Mouse (Mus musculus): ENCODE measurements around the gene Zkscan6. TPM values are rescaled to one million over a fixed set of nuclear protein-coding genes. Genes with fewer than 3 reads are reported as not detected.

Gene Zkscan6
- polyA plus RNA-seq, 1 experiment from 2014 or later, result 9.3 TPM

DNA sequence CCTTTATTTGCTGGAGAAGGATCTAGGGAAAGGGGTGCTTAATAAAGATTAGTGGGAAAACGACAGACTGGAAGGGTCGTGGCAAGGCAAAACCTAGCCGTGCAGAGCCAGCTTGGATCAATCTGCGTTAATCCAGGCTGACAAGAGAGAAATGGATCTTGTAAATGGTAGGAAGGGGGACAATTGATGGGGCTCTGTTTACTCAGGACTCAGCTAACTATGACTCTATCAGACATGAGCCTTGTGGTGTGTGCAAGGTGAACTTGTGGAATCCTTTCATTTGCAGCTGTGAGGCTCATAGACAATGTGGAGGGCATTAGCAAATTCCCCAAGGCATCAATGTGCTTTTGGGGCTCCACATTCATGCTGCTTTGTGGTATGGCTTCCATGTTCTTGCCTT is 54.5 kb downstream of the Zkscan6 start:
- 13% methylated on average over 4 of the region's 4 CpGs for WGBS
- no peak for ATAC-seq
- Histone ChIP-seq H3K9me3 (ENCODE audit: control insufficient read depth) (no peaks in the 10 kb centered on the region), H3K27ac (ENCODE audit: low read depth, low read length) (no peak overlapping the region), H3K27me3 (replicated peaks; ENCODE audit: control insufficient read depth, insufficient read depth, low read length) (no peaks in the 10 kb centered on the region), H3K9ac (ENCODE audit: low read depth, low read length) (no peak overlapping the region), H3K4me2 (replicated peaks; ENCODE audit: low read depth) (no peak overlapping the region), H3K4me1 (replicated peaks; ENCODE audit: control insufficient read depth, insufficient read depth, low read length) (no peaks in the 10 kb centered on the region), H3K4me3 (ENCODE audit: low read depth, low read length) (no peak overlapping the region), H3K36me3 (ENCODE audit: control insufficient read depth, insufficient read depth) (no peaks in the 10 kb centered on the region)
- TF ChIP-seq CTCF (IDR thresholded peaks at IDR 0.05; ENCODE audit: low read depth), result no peak

GRCm38 (mm10) chr11:65877146-65877775 is 70.3 kb downstream of the Zkscan6 start:
- no peaks in the 10 kb centered on the region for H3K4me1 ChIP-seq (replicated peaks; ENCODE audit: control insufficient read depth, insufficient read depth, low read length)
- ATAC-seq, result no peak
- no peak overlapping the region for H3K4me3 ChIP-seq (ENCODE audit: low read depth, low read length)
- no peak for TF ChIP-seq CTCF (IDR thresholded peaks at IDR 0.05; ENCODE audit: low read depth)
- no peak overlapping the region for H3K9ac ChIP-seq (ENCODE audit: low read depth, low read length)
- 71% methylated on average over 1 of the region's 1 CpGs for WGBS
- no peaks in the 10 kb centered on the region for H3K9me3 ChIP-seq (ENCODE audit: control insufficient read depth)
- H3K27ac ChIP-seq (ENCODE audit: low read depth, low read length), result no peak overlapping the region
- no peaks in the 10 kb centered on the region for H3K36me3 ChIP-seq (ENCODE audit: control insufficient read depth, insufficient read depth)
- no peaks in the 10 kb centered on the region for H3K27me3 ChIP-seq (replicated peaks; ENCODE audit: control insufficient read depth, insufficient read depth, low read length)
- no peak overlapping the region for H3K4me2 ChIP-seq (replicated peaks; ENCODE audit: low read depth)

Other genes with a start within 250 kb of the Zkscan6 start
- 38.9 and 42.7 TPM in 2 replicates for gene Map2k4, start 18.9 kb upstream of the Zkscan6 start, polyA plus RNA-seq (2015; fragmentation: Nextera tagmentation; extraction: Ambion mirVana)

Data from intestine, postnatal 0 days (tissue).